Comparison of ENCODE assay signal across 9 mouse cellular contexts in the genomic region with DNA sequence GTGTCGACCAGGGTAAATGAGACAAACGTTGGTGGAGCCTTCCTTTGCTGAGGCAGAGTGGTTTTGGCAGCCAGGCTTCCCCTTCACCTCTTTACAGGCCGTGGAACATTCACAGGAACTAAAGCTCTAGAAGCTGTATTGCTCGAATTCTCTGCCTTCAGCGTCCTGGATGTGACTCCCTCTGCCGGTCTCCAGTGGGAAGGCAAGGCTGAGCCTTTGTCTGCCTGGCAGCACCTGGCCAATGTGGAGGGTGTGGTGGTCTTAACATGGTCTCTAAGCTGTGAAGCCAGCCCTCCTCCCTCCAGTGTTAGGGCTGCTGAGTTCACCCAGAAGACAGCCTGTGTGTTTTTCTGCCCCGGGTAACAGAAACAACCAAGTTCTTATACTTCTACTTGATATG. TPM values are rescaled to one million over a fixed set of nuclear protein-coding genes. Genes with fewer than 3 reads are reported as not detected.
DNase-seq lines count a peak whose midpoint lies in the region; ATAC-seq and TF ChIP-seq lines count a peak whose summit lies in the region.
"Had no signal": no experiment of that assay in that cellular context is flagged by ENCODE, and none has a peak within 500 bp of the region (broad histone marks: within the 10 kb centered on the region; RNA-seq: fewer than 3 reads in every experiment).

No protein-coding gene starts in this region.

- no peak overlapping the region for H3K9ac ChIP-seq in intestine, embryonic 14.5 days (ENCODE audit: low read length)
- H3K9ac ChIP-seq in intestine, embryonic 16.5 days (ENCODE audit: low read depth, low read length): no peak overlapping the region
- H3K9ac ChIP-seq: embryonic facial prominence, embryonic 13.5 days had no signal

- H3K4me3 ChIP-seq in intestine, embryonic 14.5 days (ENCODE audit: low read depth, low read length): no peak overlapping the region
- H3K4me3 ChIP-seq in intestine, embryonic 16.5 days (ENCODE audit: low read length): no peak overlapping the region
- no peak overlapping the region for H3K4me3 ChIP-seq in thymus, adult 2 months (ENCODE audit: control insufficient read depth, insufficient read depth, low read length)
- H3K4me3 ChIP-seq: embryonic facial prominence, embryonic 13.5 days had no signal

- H3K4me2 ChIP-seq in intestine, embryonic 14.5 days (ENCODE audit: low read length): no peak overlapping the region
- no peak overlapping the region for H3K4me2 ChIP-seq in intestine, embryonic 16.5 days (ENCODE audit: low read depth, low read length)
- H3K4me2 ChIP-seq: embryonic facial prominence, embryonic 13.5 days had no signal

- no peaks in the 10 kb centered on the region for H3K9me3 ChIP-seq in intestine, embryonic 14.5 days (ENCODE audit: control insufficient read depth, low read length)
- H3K9me3 ChIP-seq in intestine, embryonic 16.5 days (ENCODE audit: control insufficient read depth, low read length): no peaks in the 10 kb centered on the region
- H3K9me3 ChIP-seq: embryonic facial prominence, embryonic 13.5 days had no signal

- intact Hi-C loops in left cerebral cortex, postnatal 25 days (cut with DNase I): loop anchor here (2.0 kb wide), 1 partner anchor 143 kb away; no protein-coding TSS in a partner anchor

- H3K27me3 ChIP-seq in intestine, embryonic 14.5 days (replicated peaks; ENCODE audit: control insufficient read depth, insufficient read depth, low read length): no peaks in the 10 kb centered on the region
- no peaks in the 10 kb centered on the region for H3K27me3 ChIP-seq in intestine, embryonic 16.5 days (replicated peaks; ENCODE audit: control insufficient read depth, insufficient read depth, low read length)
- H3K27me3 ChIP-seq in thymus, adult 2 months (ENCODE audit: control insufficient read depth, insufficient read depth, low read length): no peaks in the 10 kb centered on the region
- H3K27me3 ChIP-seq: embryonic facial prominence, embryonic 13.5 days had no signal

- TF ChIP-seq CTCF in thymus, adult 2 months (IDR thresholded peaks at IDR 0.05; ENCODE audit: borderline replicate concordance, control insufficient read depth, extremely low read depth, insufficient read depth, low read length, poor library complexity): peak; percentile 85; the same call in 1 of the 2 replicates

- no peak overlapping the region for H3K27ac ChIP-seq in intestine, embryonic 14.5 days (ENCODE audit: low read depth)
- H3K27ac ChIP-seq in intestine, embryonic 16.5 days (ENCODE audit: low read length): no peak overlapping the region
- no peak overlapping the region for H3K27ac ChIP-seq in thymus, adult 2 months (ENCODE audit: control insufficient read depth, insufficient read depth, low read length)
- H3K27ac ChIP-seq: embryonic facial prominence, embryonic 13.5 days had no signal

- H3K4me1 ChIP-seq in intestine, embryonic 14.5 days (replicated peaks; ENCODE audit: control insufficient read depth, insufficient read depth, low read length): peaks cover 10% of the 10 kb centered on the region
- H3K4me1 ChIP-seq in intestine, embryonic 16.5 days (ENCODE audit: control insufficient read depth, insufficient read depth, low read length): peaks cover 6% of the 10 kb centered on the region; the same call in 1 of the 2 replicates
- no peaks in the 10 kb centered on the region for H3K4me1 ChIP-seq in thymus, adult 2 months (replicated peaks; ENCODE audit: control insufficient read depth, insufficient read depth, low read length)

- ATAC-seq in intestine, embryonic 14.5 days (replicated peaks; ENCODE audit: low FRiP score, low TSS enrichment, low read depth): no peak
- ATAC-seq in intestine, embryonic 16.5 days: no peak
- peak; percentile 91 for ATAC-seq in megakaryocyte-erythroid progenitor cell, adult 5-6 weeks (replicated peaks; ENCODE audit: low FRiP score, low TSS enrichment, poor library complexity, severe bottlenecking)

- peak; percentile 71 for DNase-seq in intestine, embryonic 14.5 days (ENCODE audit: low spot score)
- DNase-seq in ZHBTc4 (ENCODE audit: low read depth, low spot score): peak; percentile 82
- DNase-seq in embryo, embryonic 11 days: peak; percentile 73
- DNase-seq in heart, postnatal 4 days: peak; percentile 82
- peak; percentile 53 to 58 for DNase-seq in left cerebral cortex, postnatal 25 days (ENCODE audit: low spot score in 2 of 2)
- DNase-seq in thymus, adult 2 months: peak; percentile 77

- no peak for TF ChIP-seq POLR2A in thymus, adult 2 months (IDR thresholded peaks at IDR 0.05; ENCODE audit: control insufficient read depth, extremely low read depth, insufficient read depth, low read length, poor library complexity)

- H3K36me3 ChIP-seq in intestine, embryonic 14.5 days (ENCODE audit: control insufficient read depth, insufficient read depth, low read length): no peaks in the 10 kb centered on the region
- H3K36me3 ChIP-seq in intestine, embryonic 16.5 days (ENCODE audit: control insufficient read depth, insufficient read depth, low read length): no peaks in the 10 kb centered on the region
- no peaks in the 10 kb centered on the region for H3K36me3 ChIP-seq in thymus, adult 2 months (ENCODE audit: control insufficient read depth, insufficient read depth, low read length)
- H3K36me3 ChIP-seq: embryonic facial prominence, embryonic 13.5 days had no signal

- 32% methylated on average over 7 of the region's 7 CpGs for WGBS in intestine, embryonic 14.5 days
- 28% methylated on average over 7 of the region's 7 CpGs for WGBS in intestine, embryonic 16.5 days
- WGBS in thymus, adult 2 months: 4% methylated on average over 7 of the region's 7 CpGs

RNA-seq across cellular contexts. Expression of a gene that starts 24.6 kb away (rescaled TPM):
- 7.8 and 9.8 TPM in 2 replicates for polyA plus RNA-seq in intestine, embryonic 14.5 days (2014; fragmentation: Nextera tagmentation; extraction: Ambion mirVana)
- polyA plus RNA-seq in intestine, embryonic 16.5 days (2015; fragmentation: Nextera tagmentation; extraction: Ambion mirVana): 4.3 and 4.4 TPM in 2 replicates
- total RNA-seq in heart, postnatal 4 days (2021): under 1 TPM; 0.81 to 0.88 TPM
- 1 to 10 TPM; 8.4 to 9.7 TPM for total RNA-seq in left cerebral cortex, postnatal 25 days (2021)
- not detected in 2 replicates for total RNA-seq in megakaryocyte-erythroid progenitor cell, adult 5-6 weeks (2014; fragmentation: Nextera tagmentation)
- total RNA-seq in megakaryocyte-erythroid progenitor cell, adult 5-6 weeks (2017): 0.30 TPM in 1 of 2 replicates, not detected in the other
- 0.18 and 0.23 TPM in 2 replicates for polyA plus RNA-seq in thymus, adult 2 months (2012; rRNA removed)

Comparison
In these comparisons a context has a peak if more than half of its experiments do, and no peak if none do; other contexts are left out.
1. RNA of a gene that starts 24.6 kb away (total RNA-seq): 8.4 to 9.7 TPM in left cerebral cortex, postnatal 25 days; 0.81 to 0.88 TPM in heart, postnatal 4 days and 0.30 TPM in megakaryocyte-erythroid progenitor cell, adult 5-6 weeks; every median in the first group is over 4 times any median in the second.
2. Peak in every context shown above with its lines, with median percentiles within 50 percentile points of each other: DNase-seq.